Mouse (Mus musculus): ENCODE data around the gene Rcc1.

Gene Rcc1

DNA sequence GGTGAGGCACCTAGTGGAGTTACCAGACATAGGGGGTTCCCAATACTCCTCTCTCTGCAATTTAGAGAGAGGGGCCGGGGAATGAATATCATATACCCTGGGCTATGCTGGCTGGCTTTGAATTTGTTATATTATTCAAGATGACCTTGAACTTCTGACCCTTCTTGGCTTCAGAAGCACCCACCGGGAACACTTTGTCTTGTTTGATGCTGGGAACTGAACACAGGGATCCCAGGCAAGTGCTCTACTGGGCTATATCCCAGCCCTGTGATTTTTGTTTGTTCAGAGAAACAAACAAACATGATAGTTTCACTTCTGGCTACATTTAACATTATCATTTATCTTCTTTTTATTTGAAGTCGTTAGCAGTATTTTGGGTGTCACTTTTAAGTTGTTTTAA lies 2.0 kb upstream of the Rcc1 start:
- DNase-seq (ENCODE audit: low spot score) = no peak

DNA sequence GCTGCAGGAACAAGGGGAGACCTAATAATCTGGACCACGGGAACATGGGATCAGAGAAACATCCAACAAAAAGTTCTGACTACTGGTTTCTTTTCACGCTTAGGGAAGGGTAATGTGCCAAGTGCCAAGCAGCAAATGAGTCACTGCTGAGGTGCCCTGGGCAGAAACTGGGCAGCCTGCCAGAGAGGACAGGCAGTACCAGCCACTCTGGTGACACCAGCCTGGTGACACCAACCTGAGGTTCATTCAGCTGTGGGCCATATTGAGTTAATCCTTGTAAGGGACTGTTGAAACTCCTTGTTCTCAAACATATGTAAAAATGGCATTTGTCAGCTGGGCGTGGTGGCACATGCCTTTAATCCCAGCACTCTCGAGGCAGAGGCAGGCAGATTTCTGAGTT lies 1.2 kb upstream of the Rcc1 start:
- no peak for DNase-seq (ENCODE audit: low spot score)

DNA sequence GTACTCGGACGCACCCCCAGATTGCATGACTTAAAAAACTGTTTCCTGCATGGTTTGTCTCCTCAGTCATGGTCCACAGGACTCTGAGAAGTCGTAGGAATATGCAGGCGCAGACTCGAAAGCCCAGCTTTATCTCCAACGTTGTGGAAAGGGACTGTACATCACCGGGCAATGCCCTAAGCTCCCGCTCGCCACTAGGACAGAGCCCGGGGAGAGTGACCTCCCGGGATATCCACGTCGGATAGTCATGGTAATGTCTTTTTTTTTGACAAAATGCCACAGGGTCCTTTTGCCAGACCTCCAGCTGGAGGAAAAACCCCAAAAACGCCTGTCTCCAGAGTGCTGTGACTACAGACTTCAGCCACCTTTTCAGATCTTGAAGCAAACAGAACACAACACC lies 666 bp downstream of the Rcc1 start:
- DNase-seq (ENCODE audit: low spot score) = no peak

DNA sequence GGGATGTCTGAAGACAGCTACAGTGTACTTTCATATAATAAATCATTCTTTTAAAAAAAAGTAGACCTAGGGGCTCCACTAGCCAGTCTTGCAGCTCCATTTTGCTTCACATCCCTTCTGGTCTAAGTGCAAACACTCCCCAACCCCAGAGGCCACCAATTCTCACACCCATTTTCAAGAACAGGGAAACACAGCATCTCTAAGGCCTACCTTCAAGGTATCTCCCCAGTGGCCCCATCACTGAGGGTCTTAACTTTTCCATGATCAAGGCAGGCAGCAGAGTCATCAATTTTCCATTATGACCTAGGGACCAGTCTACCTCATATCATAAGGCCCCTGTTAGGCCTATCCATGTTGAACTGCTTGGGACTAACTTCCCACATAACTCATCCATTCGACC lies 2.0 kb downstream of the Rcc1 start:
- DNase-seq (ENCODE audit: low spot score) = no peak

DNA sequence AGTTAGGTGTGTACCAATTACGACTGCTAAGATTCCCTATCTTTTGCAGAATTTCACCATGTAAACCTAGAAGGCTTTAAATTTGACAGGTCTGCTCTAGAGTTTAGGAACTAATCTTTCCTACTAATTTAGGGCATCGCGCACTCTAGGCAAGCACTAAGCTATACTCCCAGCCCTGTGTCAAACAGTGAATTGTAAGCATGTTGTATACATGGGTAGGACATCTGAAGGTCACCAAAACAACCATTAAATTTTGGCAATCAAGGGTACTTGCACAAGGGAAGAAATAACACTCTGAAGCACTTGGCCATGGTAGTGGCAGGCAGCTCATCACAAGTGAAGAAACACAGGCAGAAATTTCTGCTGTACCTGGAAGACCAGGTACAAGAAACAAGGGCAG lies 2.6 kb downstream of the Rcc1 start:
- DNase-seq (ENCODE audit: low spot score) = no peak

DNA sequence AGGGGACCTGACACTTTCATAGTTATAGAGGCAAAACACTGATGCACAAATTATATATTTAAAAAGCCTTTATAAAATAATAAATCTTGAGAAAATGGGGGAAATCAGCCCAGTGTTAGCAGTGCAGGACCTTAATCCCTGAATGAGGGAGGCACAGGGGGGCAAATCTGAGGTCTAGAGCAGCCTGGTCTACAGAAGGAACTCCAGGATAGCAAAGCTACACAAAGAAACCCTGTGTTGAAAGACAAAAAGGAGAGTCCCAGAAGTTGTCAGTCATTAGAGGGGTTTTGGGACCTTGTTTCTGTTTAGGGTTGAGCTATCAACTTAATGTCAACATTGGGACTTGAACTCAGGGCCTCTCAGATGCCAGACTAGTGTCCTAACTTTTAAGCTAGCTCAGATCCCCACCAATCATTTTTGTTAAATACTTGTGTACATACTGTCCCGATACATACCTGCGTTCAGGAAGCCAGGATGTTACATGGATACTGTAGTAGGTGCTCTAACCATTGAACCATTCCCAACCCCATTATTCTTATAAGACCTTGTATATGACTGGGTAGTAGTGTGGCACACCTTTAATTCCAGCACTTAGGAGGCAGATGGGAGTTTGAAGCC lies 3.2 kb downstream of the Rcc1 start:
- DNase-seq (ENCODE audit: low spot score) = no peak

DNA sequence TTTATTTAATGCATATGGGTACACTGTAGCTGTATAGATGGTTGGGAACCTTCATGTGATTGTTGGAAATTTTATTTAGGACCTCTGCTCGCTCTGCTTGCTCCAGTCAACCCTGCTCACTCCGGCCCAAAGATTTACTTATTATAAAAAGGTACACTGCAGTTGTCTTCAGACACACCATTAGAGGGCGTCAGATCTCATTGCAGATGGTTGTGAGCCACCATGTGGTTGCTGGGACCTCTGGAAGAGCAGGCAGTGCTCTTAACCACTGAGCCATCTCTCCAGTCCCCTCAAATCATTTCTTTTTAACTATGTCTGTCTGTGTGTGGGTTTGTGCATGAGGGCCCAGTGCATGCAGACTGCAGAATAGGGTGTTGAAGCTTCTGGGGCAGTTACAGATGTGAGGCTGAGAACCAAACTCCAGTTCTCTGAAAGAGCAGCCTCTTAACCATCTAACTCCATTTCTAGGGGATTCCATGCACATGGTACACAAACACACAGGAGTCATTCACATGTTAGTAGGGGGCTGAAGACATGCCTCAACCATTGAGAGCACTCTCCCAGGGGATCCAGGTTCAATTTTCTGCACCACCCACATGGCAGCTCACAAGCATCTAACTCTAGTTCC lies 3.8 kb downstream of the Rcc1 start:
- DNase-seq (ENCODE audit: low spot score) = no peak

DNA sequence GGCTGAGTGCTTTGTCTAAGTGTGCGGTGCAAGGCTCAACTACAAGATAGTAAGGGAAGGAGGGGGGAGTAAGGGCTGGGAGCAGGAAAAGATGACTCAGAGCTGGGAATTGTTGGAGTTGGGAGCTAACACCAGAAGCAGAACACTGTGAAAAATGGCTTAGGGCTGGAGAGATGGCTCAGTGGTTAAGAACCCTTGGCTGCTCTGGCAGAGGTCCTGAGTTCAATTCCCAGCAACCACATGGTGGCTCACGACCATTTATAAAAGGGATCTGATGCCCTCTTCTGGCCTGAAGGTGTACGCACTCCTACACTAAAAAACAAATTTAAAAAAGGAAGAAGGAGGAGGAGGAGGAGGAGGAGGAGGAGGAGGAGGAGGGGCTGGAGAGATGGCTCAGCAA lies 6.7 kb downstream of the Rcc1 start:
- peak; percentile 4 for DNase-seq (ENCODE audit: low spot score)

DNA sequence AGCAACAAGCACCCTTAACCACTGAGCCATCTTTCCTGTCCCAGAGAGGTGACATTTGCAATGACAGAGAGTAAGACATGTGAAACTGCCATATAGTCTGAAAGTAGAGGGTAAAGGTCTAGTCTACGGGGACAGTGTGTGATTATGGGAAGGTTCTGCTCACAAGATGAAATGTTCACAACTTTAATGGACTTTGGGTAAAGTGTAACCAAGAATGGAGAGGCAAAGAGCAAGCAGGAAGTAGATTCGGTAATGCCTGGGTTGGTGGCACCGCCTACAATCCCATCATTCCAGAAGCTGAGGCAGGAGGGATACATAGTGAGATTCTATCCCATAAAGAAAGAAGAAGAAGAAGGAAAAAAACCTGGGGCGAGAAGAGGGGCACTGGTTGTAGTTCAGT lies 7.1 kb downstream of the Rcc1 start:
- no peak for DNase-seq (ENCODE audit: low spot score)

DNA sequence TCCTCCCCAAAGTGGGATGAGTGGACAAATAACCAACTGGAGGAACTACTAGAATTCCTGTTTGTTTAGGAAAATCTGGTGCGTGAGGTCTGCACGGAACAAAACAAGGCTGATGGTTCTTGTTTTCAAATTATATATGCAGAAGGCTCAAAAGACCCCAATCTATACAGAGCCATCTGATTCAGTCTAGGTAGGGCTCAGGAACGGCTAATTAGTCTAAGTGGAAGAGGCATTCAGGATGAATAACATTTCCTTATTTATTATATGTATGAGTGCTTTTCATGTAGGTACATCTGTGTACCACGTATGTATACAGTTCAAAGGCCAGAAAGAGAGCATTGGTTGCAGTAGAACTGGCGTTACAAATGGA lies 7.6 kb downstream of the Rcc1 start:
- DNase-seq (ENCODE audit: low spot score) = no peak

DNA sequence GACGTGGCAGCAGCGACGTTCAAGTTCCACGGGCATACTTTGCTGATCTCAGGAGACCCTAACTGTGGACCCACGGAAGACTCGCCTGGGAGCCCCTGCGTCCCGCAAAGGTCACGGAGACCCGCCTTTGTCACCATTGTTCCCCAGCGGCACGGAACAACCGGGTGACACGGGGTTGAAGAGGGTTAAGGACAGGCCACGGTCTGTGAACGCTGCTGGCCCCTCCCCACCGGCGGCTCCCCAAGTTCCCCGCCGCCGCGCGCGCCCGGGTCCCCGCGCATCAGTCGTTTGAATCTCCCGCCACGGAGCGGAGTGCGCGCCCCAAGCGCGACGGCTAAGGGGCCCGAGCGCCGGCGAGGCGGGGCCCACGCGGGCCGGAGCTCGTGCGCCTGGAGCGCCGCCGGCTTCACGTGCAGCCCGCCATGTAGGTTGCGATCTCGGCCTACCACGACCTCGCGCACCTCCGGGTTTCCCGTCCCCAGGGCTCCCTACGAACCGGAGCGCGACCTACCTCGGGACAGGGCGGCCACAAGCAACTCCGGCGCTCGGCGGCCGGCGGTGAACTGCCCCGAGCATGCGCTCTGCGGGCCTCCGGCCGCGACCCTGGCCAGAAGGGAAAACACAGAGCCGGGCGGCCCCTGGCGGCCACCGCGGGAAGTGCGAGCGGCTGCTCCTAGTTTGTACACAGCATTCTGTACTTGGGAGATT lies 8.1 kb downstream of the Rcc1 start:
- DNase-seq (ENCODE audit: low spot score) = peak; percentile 80

DNA sequence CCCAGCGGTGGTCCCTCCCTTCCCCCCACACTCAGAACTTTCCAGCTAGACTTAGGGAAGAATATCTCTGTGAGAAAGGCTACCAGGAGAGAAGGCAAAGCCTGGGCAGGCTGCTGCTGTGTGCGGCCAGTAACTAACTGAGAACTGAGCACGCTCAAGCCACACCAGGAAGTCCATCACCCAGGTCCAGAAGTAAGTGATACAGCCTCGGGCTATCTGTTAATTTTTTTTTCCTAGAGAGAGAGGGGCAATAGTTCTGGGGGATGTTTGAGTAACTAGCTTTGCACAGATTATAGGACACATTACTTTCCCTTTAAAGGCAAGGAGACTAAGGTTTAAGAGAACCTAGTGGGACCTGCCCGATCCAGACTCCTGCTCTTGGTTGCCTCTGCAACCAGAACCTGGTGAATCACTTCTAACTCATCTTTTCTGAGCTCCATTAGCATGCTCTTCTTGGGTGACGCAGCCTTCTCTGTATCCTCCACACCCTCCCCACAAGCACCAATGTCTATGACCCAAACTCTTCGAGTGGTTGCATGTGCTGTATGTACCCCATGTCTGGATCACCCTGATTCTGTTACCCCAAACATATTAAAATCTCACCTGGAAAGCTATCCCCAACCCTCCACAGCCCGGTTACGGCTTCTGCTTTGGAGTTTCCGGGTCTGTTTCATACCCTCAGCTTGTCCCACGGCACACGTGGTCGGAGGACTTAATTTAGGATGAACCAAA lies 8.8 kb downstream of the Rcc1 start:
- DNase-seq (ENCODE audit: low spot score) = peak; percentile 19

DNA sequence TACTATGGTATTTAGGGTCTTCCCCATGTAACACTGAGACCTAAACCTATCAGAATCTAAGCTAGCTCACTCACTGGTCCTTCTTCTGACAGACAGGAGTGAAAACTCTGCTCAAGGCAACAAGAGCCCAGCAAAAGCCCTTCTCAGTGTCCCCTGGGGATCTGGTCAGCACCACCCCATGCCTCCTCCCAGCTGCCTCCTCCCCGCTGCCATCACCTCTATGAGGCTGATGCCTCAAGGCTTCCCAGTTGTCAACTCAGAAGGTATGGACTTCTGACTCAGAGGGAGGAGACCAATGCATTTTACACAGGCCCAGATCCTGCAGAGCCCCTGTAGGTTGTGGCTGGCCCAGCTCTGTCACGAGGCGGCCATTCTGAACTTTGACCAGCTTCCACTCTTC lies 12.0 kb downstream of the Rcc1 start:
- DNase-seq (ENCODE audit: low spot score) = no peak

DNA sequence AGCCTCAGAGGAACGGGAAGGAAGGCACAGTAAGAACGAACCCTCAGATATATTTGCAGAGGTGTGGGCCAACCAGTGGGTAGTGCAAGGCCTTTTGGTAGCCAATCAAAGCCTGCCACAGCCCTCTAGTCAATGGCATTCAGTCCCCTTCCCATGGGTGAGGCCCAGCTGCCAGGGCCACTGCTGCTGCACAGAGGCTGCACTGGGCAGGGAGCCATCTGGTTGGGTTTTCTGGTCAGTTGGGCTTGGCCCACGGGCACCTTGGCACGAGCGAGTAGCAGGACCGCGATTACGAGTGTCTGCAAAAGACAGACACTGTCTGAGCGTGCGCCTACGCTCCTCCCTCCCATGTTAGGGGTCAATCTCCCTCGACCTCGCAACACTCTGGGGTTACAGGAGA lies 14.5 kb downstream of the Rcc1 start:
- DNase-seq (ENCODE audit: low spot score) = no peak

DNA sequence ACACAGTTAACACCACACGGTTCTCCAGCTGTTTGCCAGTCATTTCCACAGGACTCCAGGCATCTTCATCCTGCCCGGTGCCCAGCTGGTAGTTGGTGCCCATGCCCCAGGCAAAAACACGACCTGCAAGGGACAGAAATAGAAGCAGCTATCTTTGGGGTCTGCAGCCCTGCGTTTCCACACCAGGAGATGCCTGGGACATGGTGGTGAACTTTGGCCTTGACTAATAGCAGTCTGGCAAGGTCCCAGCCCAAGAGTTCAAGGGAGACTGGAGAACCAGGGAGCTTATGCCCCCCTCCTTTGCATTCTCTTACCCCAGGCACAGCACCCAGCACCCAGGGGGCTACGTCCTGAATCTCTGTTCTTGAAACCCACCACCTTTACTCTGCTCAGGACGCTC lies 20.5 kb downstream of the Rcc1 start:
- DNase-seq (ENCODE audit: low spot score) = no peak

DNA sequence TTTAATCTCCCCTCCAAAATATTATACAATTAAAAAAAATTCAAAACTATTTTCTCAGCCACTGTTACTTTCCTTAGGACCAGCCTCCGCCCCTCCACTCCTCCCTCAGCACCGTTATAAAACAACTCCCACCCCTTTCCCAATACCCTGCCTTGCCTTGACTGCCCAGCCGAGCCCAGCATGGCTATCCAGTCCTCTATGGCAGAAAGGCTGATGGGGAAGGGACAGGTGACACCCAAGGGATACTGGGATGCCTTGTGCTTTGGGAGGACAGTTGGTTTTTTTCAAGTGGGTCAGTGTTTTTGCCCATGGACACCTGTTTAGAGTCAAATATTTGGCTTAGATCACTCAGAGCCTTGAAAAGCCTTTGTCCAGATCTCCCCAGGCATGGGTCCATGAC lies 21.4 kb downstream of the Rcc1 start:
- DNase-seq (ENCODE audit: low spot score) = no peak

DNA sequence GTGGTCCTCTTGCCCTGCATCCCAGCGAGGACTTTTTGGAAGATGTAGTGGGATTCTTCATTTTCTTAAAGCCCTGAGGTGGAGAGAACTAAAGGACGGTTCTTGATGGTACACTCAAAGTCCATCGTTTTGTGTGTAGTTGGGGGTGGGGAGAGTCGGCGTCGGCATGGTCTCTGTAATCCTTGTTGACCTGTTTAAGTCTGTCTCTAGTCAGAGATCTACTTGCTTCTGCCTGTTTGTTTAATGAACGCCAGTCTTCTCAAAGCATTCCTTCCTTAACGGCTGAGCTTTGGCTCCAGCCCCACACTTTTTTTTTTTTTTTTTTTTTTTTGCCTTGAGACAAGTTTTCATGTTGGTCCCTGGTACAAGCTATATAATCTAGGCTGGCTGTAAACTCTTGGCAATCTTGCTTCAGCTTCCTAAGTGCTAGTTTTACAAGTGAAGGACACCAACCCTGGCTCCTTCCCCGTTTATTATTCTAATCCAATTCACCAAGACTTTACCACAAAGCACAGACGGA lies 23.5 kb downstream of the Rcc1 start:
- no peak for DNase-seq (ENCODE audit: low spot score)

DNA sequence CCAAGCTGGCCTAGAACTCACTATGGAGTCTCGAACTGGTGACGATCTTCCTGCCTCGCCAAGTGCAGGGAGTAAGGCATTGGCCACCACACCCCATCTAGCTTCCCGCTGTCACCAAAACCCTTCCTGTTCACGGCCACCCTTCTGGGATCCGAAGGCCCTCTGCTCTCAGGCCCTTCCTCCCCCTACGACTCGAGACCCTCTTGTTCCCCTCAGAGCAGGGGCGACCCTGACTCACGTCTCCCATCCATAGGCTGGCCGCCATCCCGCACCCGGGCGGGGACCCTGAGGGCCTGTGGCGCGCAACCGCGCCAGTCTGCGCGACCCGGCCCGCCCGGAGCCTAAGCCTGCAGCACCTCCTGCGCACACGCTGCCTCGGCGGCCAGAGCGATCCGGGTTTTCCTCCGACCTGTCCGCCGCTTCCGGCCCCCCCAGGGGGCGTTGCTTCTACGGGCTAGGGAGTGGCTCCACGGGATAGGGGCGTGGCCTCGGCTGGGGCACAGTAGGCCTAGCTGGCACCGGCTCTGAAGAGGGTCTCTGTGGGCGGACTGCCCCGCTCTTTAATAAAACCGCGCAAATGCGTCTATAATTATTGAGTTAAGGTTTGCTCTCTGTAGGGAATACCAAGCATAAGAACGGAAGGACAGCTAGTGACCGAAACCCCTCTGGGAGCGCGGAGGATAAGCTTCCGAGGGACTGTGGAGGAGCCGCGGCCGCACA lies 24.1 kb downstream of the Rcc1 start, which contains the start of gene Trnau1ap:
Trnau1ap (minus strand) TSS at position 424 of the 720 bp plus-strand sequence.
- peak; percentile 81 for DNase-seq (ENCODE audit: low spot score)

DNA sequence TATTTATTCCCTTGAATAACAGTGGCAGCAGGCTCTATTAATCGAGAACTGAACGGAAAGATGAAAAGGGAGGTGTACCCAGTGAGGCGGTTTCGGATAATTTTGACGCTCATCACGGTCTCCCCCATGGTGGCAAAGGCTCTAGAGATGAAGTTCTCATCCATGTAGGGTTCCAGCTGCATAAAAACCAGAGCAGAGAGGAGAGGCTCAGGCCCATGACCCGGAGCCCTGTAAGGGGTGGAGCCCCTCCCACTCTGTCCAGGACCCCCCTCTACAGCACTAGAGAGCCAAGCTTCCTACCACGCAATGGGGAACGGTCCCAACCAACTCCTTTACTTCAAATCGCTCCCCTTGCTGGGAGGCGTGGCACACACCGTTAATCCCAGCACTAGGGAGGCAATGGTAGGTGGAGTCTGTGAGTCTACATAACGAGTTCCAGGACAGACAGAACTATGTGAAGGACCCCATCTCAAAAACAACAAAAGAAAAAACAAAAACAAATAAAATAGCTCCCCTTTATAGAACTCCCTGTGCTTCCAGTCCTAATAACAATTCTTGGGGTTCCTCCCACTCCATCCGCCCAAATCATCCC lies 24.9 kb downstream of the Rcc1 start:
- no peak for DNase-seq (ENCODE audit: low spot score)

DNA sequence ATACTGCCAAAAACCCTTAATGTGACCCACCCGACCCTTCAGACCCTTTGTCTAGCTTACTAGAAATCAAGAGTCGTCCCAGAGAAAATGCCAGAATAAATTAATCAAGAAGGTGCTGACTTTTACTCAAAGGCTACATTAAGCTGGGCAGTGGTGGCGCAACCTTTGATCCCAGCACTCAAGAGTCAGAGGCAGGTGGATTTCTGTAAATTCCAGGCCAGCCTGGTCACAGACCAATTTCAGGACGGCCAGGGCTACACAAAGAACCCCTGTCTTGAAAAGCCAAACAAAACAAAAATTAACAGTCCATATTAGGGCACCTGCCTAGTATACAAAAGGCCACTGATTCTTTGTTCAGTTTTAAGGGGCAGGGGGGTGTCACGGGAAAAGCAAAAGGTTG lies 26.9 kb downstream of the Rcc1 start:
- DNase-seq (ENCODE audit: low spot score) = no peak

DNA sequence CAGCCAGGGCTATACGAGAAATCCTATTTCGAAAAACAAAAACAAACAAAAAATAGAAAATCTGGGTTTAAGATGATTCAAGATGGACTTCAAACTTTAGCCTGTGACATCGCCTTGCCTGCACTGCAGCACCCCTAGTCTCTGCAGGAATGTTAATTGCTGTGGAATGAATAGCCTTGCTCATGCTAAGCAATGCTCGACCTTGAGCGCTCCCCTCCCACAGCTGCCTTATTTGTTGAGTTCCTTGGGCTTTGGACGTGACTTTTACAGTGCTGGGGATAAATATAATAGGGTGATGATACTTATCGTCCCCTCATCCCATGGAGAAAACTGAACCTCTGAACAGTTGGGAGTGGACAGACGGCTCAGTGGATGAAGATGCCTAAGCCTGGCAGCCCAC lies 37.7 kb downstream of the Rcc1 start:
- no peak for DNase-seq (ENCODE audit: low spot score)

DNA sequence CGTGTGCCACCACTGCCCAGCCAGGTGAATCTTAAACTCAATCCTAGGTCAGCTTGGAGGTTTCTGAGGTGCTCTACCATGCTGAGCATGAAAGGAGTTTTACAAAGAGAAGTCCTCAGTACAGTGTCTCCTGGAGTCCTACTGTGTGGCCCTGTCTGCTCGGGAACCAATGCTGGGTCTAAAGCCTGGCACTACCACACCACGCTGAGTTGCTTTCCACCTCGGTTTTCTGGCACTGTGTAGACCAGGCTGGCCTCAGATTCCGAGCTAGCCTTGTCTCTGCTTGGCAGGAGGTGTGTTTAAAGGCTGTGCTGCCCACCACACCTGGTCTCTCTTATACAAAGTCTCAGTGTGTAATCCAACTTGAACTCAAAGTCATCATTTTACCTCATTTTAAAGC lies 40.8 kb downstream of the Rcc1 start:
- no peak for DNase-seq (ENCODE audit: low spot score)
